Mouse (Mus musculus): ENCODE data around the gene Asgr2. TPM values are rescaled to one million over a fixed set of nuclear protein-coding genes. Genes with fewer than 3 reads are reported as not detected.
A peak's percentile ranks its signal among the peaks of the same experiment; 100 is the strongest.
"Not testable (repeated sequence)": the region's sequence is repeated elsewhere in the genome, so short reads cannot be mapped to it uniquely, and the experiment has no call there.

Asgr2 gene
- polyA plus RNA-seq, 1 experiment from 2014 or later = not detected

- Histone ChIP-seq H3K9ac (ENCODE audit: low read length) (no peak overlapping the region), H3K36me3 (ENCODE audit: control insufficient read depth, insufficient read depth, low read length) (no peaks in the 10 kb centered on the region), H3K4me1 (replicated peaks; ENCODE audit: control insufficient read depth, insufficient read depth, low read length) (no peaks in the 10 kb centered on the region), H3K27me3 (ENCODE audit: control insufficient read depth, insufficient read depth, low read length) (no peaks in the 10 kb centered on the region), H3K4me3 (ENCODE audit: low read depth, low read length) (no peak overlapping the region), H3K27ac (ENCODE audit: low read depth, low read length) (no peak overlapping the region), H3K4me2 (ENCODE audit: low read depth, low read length, severe bottlenecking) (no peak overlapping the region), H3K9me3 (ENCODE audit: control insufficient read depth, low read length) (no peaks in the 10 kb centered on the region)
- ATAC-seq (replicated peaks; ENCODE audit: low FRiP score) (no peak), DNase-seq (ENCODE audit: low spot score) (no peak)
- whole genome bisulfite sequencing = 69% methylated on average over 8 of the region's 8 CpGs
Observed at GRCm38 (mm10) chr11:70107085-70107484, 14.6 kb downstream of the Asgr2 start.

DNA sequence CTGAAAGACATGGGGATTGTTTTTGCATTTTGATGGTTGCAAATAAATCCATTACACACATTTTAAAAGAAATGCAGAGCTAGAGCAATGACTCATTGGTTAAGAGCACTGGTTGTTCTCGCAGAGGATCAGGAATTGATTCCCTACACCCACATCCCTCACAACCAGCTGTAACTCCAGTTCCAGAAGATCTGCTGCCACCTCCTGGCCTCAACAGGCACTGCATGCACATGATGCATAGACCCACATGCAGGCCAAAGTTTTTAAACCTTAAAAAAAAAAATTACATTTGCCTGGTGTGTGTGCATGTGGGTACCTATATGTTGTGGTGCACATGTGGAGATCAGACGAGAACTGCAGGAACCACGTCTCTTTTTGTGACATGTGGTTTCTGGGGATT, 17.7 kb downstream of the Asgr2 start:
- no peak overlapping the region for H3K4me3 ChIP-seq (ENCODE audit: low read depth, low read length)
- H3K4me2 ChIP-seq (ENCODE audit: low read depth, low read length, severe bottlenecking) = no peak overlapping the region
- no peaks in the 10 kb centered on the region for H3K4me1 ChIP-seq (replicated peaks; ENCODE audit: control insufficient read depth, insufficient read depth, low read length)
- DNase-seq (ENCODE audit: low spot score) (peak; percentile 59), ATAC-seq (replicated peaks; ENCODE audit: low FRiP score) (no peak)
- no peak overlapping the region for H3K9ac ChIP-seq (ENCODE audit: low read length)
- no peak overlapping the region for H3K27ac ChIP-seq (ENCODE audit: low read depth, low read length)
- H3K36me3 ChIP-seq (ENCODE audit: control insufficient read depth, insufficient read depth, low read length) = no peaks in the 10 kb centered on the region
- H3K9me3 ChIP-seq (ENCODE audit: control insufficient read depth, low read length) = no peaks in the 10 kb centered on the region
- 66% methylated on average over 3 of the region's 3 CpGs for WGBS
- no peaks in the 10 kb centered on the region for H3K27me3 ChIP-seq (ENCODE audit: control insufficient read depth, insufficient read depth, low read length)

GRCm38 (mm10) chr11:70114562-70114961, 22.1 kb downstream of the Asgr2 start:
- no peak for DNase-seq (ENCODE audit: low spot score)

DNA sequence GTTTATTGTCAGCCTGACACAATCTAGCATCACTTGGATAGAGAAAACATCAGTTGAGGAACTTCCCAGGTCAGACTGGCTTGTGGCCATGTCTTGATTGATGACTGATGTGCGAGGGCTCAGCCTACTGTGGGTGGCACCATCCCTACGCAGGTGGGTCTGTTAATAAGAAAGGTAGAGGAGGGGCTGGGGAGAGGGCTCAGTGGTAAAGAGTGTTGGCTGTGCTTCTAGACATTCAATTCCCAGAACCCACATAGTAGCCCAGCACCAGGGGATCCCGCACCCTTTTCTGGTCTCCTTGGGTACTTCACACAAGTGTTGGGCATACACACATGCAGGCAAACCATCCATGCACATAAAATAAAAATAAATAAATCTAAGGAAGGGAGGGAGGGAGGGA, 23.5 kb downstream of the Asgr2 start:
- Histone ChIP-seq H3K36me3 (ENCODE audit: control insufficient read depth, insufficient read depth, low read length) (no peaks in the 10 kb centered on the region), H3K27me3 (ENCODE audit: control insufficient read depth, insufficient read depth, low read length) (no peaks in the 10 kb centered on the region), H3K27ac (ENCODE audit: low read depth, low read length) (no peak overlapping the region), H3K9ac (ENCODE audit: low read length) (no peak overlapping the region), H3K9me3 (ENCODE audit: control insufficient read depth, low read length) (no peaks in the 10 kb centered on the region; the same call in 1 of the 2 replicates), H3K4me2 (ENCODE audit: low read depth, low read length, severe bottlenecking) (no peak overlapping the region), H3K4me3 (ENCODE audit: low read depth, low read length) (no peak overlapping the region), H3K4me1 (replicated peaks; ENCODE audit: control insufficient read depth, insufficient read depth, low read length) (no peaks in the 10 kb centered on the region)
- 93% methylated on average over 3 of the region's 3 CpGs for WGBS
- no peak for DNase-seq (ENCODE audit: low spot score)
- no peak for ATAC-seq (replicated peaks; ENCODE audit: low FRiP score)

More at GRCm38 (mm10) chr11:70114562-70114961, 22.1 kb downstream of the Asgr2 start:
- no peak for ATAC-seq (replicated peaks; ENCODE audit: low FRiP score)
- Histone ChIP-seq H3K27me3 (ENCODE audit: control insufficient read depth, insufficient read depth, low read length) (no peaks in the 10 kb centered on the region), H3K4me3 (ENCODE audit: low read depth, low read length) (no peak overlapping the region), H3K4me2 (ENCODE audit: low read depth, low read length, severe bottlenecking) (no peak overlapping the region), H3K27ac (ENCODE audit: low read depth, low read length) (no peak overlapping the region), H3K9ac (ENCODE audit: low read length) (no peak overlapping the region), H3K36me3 (ENCODE audit: control insufficient read depth, insufficient read depth, low read length) (no peaks in the 10 kb centered on the region), H3K4me1 (replicated peaks; ENCODE audit: control insufficient read depth, insufficient read depth, low read length) (no peaks in the 10 kb centered on the region), H3K9me3 (ENCODE audit: control insufficient read depth, low read length) (no peaks in the 10 kb centered on the region)
- 76% methylated on average over 4 of the region's 4 CpGs for WGBS

GRCm38 (mm10) chr11:70129926-70130379, 37.5 kb downstream of the Asgr2 start, which contains the start of gene Mgl2:
Gene Mgl2 (plus strand): TSS chr11:70130329.
- ATAC-seq (replicated peaks; ENCODE audit: low FRiP score) (no peak), DNase-seq (ENCODE audit: low spot score) (no peak)
- no peak within 1 kb of the TSS for H3K9ac ChIP-seq (ENCODE audit: low read length)
- H3K4me1 ChIP-seq (replicated peaks; ENCODE audit: control insufficient read depth, insufficient read depth, low read length) = no peaks in the 10 kb centered on the region
- no peaks in the 10 kb centered on the region for H3K9me3 ChIP-seq (ENCODE audit: control insufficient read depth, low read length)
- H3K4me2 ChIP-seq (ENCODE audit: low read depth, low read length, severe bottlenecking) = no peak within 1 kb of the TSS
- H3K27ac ChIP-seq (ENCODE audit: low read depth, low read length) = no peak within 1 kb of the TSS
- WGBS = 83% methylated on average over 9 of the region's 9 CpGs
- no peaks in the 10 kb centered on the region for H3K27me3 ChIP-seq (ENCODE audit: control insufficient read depth, insufficient read depth, low read length)
- no peak within 1 kb of the TSS for H3K4me3 ChIP-seq (ENCODE audit: low read depth, low read length)
- H3K36me3 ChIP-seq (ENCODE audit: control insufficient read depth, insufficient read depth, low read length) = no peaks in the 10 kb centered on the region

DNA sequence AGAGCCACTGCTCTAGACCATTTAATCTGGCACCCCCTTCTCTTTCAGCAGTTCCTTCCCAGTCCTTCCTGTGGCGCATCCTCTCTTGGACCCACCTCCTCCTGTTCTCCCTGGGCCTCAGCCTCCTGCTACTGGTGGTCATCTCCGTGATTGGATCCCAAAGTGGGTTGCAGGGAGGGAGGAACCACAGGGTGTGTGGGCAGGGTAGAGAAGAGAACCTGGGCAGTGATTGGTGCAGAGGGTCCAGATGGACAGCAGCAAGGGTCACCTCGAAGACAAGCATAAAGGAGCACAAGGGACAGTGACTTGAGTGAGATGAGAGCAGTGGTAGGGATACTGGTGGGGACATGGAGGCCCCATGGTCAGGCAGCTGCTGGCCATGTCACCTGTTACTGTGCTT, 42.6 kb downstream of the Asgr2 start:
- DNase-seq (ENCODE audit: low spot score); H3K9ac ChIP-seq (ENCODE audit: low read length); H3K27ac ChIP-seq (ENCODE audit: low read depth, low read length); H3K27me3 ChIP-seq (ENCODE audit: control insufficient read depth, insufficient read depth, low read length); H3K4me2 ChIP-seq (ENCODE audit: low read depth, low read length, severe bottlenecking); H3K4me3 ChIP-seq (ENCODE audit: low read depth, low read length); H3K36me3 ChIP-seq (ENCODE audit: control insufficient read depth, insufficient read depth, low read length); H3K9me3 ChIP-seq (ENCODE audit: control insufficient read depth, low read length); H3K4me1 ChIP-seq (replicated peaks; ENCODE audit: control insufficient read depth, insufficient read depth, low read length); ATAC-seq (replicated peaks; ENCODE audit: low FRiP score): not testable (repeated sequence)
- WGBS = 68% methylated on average over 3 of the region's 3 CpGs

DNA sequence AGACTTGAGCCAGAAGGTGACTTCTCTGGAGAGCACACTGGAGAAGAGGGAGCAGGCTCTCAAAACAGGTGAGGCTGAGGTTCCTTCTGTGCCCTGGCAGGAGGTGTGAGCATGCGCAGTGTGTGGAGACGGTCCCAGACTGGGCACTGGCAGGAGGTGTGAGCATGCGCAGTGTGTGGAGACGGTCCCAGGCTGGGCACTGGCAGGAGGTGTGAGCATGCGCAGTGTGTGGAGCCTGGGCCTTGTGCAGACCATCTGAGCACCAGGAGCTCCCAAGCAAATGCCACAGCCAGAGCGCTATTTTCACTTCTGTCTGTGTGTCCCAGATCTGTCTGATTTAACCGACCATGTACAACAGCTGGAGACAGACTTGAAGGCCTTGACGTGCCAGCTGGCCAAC, 43.5 kb downstream of the Asgr2 start:
- H3K27me3 ChIP-seq (ENCODE audit: control insufficient read depth, insufficient read depth, low read length); DNase-seq (ENCODE audit: low spot score); H3K9me3 ChIP-seq (ENCODE audit: control insufficient read depth, low read length); H3K36me3 ChIP-seq (ENCODE audit: control insufficient read depth, insufficient read depth, low read length); H3K4me2 ChIP-seq (ENCODE audit: low read depth, low read length, severe bottlenecking); H3K9ac ChIP-seq (ENCODE audit: low read length); H3K4me3 ChIP-seq (ENCODE audit: low read depth, low read length); H3K27ac ChIP-seq (ENCODE audit: low read depth, low read length); H3K4me1 ChIP-seq (replicated peaks; ENCODE audit: control insufficient read depth, insufficient read depth, low read length); ATAC-seq (replicated peaks; ENCODE audit: low FRiP score): not testable (repeated sequence)
- 88% methylated on average over 8 of the region's 8 CpGs for WGBS

DNA sequence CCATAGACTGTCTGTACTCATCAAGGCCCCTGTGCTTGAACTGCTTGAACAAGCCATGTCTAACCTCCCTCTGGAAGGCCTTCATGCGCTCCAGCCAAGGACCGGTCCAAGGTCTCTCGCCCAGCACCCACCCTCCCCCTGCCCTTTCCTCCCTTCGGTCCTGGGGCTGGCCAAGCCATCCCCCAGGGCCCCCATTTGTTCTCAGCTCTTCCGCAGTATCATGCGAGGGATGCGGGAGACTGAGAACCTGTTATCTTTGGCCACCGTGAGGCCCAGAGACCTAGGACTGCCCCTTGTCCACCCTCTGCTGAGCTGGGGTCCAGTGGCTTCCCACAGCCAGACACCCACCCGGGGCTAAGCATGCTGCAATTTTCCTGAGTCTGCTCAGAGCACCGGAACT, 46.7 kb downstream of the Asgr2 start:
- Histone ChIP-seq H3K9me3 (ENCODE audit: control insufficient read depth, low read length) (no peaks in the 10 kb centered on the region), H3K4me1 (replicated peaks; ENCODE audit: control insufficient read depth, insufficient read depth, low read length) (no peaks in the 10 kb centered on the region), H3K27ac (ENCODE audit: low read depth, low read length) (no peak overlapping the region), H3K4me3 (ENCODE audit: low read depth, low read length) (no peak overlapping the region), H3K4me2 (ENCODE audit: low read depth, low read length, severe bottlenecking) (no peak overlapping the region), H3K9ac (ENCODE audit: low read length) (no peak overlapping the region), H3K36me3 (ENCODE audit: control insufficient read depth, insufficient read depth, low read length) (no peaks in the 10 kb centered on the region), H3K27me3 (ENCODE audit: control insufficient read depth, insufficient read depth, low read length) (no peaks in the 10 kb centered on the region)
- no peak for ATAC-seq (replicated peaks; ENCODE audit: low FRiP score)
- WGBS = 89% methylated on average over 10 of the region's 10 CpGs
- DNase-seq (ENCODE audit: low spot score) = no peak

GRCm38 (mm10) chr11:70151072-70151471, 58.6 kb downstream of the Asgr2 start:
- H3K4me3 ChIP-seq (ENCODE audit: low read depth, low read length) = no peak overlapping the region
- no peak for ATAC-seq (replicated peaks; ENCODE audit: low FRiP score)
- WGBS = 67% methylated on average over 3 of the region's 3 CpGs
- H3K36me3 ChIP-seq (ENCODE audit: control insufficient read depth, insufficient read depth, low read length) = no peaks in the 10 kb centered on the region
- H3K4me2 ChIP-seq (ENCODE audit: low read depth, low read length, severe bottlenecking) = no peak overlapping the region
- no peak overlapping the region for H3K9ac ChIP-seq (ENCODE audit: low read length)
- no peak overlapping the region for H3K27ac ChIP-seq (ENCODE audit: low read depth, low read length)
- H3K9me3 ChIP-seq (ENCODE audit: control insufficient read depth, low read length) = no peaks in the 10 kb centered on the region
- no peaks in the 10 kb centered on the region for H3K4me1 ChIP-seq (replicated peaks; ENCODE audit: control insufficient read depth, insufficient read depth, low read length)
- DNase-seq (ENCODE audit: low spot score) = no peak
- no peaks in the 10 kb centered on the region for H3K27me3 ChIP-seq (ENCODE audit: control insufficient read depth, insufficient read depth, low read length)
